Mouse (Mus musculus) v-Abl transformed pro-B cells (cell line): Measurements from ENCODE around the gene Gja10.

Experiments
- in situ Hi-C, 2 experiments: fragments of 400-800 bp; cut with MboI; formaldehyde crosslinking; loops; one replicate each; pipeline ENCODE4 v1.15.1; 2025; ENCODE audit not compliant: unreplicated experiment in 2 of 2

The Gja10 gene

DNA sequence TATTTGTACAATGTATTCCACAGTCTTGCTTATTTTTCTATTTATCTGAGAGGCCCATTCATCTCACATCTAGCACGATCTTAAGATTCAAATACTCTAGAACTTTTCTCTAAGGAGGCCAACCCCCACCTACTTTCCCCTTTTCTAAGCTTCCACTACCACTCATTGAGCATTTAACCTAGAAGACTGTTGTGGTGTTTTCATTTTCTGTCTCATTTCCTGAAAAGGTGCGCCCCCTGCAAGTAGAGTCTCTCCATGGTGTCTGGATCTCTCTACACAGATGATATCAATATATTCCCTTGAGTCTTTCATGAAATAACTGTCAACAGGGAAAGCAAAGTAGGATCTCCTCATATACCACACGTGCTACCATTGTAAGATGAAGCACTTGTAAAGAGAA is at the start of gene Gja10:
TSS of gene Gja10 (minus strand) at position 101 of the 400 bp plus-strand sequence.
- in situ Hi-C loops, result no loop called here

DNA sequence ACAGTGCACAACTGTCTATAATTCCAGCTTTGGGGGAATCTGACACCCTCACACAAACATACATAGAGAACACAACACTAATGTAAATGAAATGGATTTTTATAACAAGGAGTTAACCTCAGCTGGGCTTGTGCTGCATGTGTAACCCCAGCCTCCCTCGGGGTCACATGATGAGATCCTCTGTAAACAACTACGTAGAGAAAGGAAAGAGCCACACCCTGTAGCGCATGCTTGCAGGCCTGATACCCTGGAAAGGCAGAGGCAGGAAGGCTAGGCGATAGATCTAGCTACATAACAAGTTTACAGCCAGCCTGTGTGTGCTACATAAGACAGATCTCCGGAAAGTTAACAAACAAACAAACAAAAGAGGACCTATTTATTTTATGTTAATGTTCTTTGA is 49.1 kb upstream of the Gja10 start:
- in situ Hi-C loops, result no loop called here

DNA sequence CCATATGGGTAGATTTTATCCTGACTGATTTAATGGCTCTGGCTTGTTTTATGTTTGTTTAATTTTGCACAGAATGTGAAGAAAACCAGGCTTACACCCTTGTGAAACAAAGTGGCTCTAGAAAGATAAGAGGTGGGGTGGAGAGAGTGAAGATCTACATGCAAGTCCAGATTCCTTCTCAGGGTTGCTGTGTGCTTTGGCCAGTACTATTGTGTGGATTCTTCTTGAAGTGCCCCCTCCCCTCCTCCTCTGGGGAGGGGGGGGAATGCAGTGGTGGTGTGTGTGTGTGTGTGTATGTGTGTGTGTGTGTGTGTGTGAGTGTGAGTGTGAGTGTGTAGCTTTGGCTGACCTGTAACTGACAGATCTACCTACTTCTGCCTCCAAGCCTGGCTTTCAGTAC is 19.1 kb upstream of the Gja10 start:
- in situ Hi-C loops, result no loop called here

DNA sequence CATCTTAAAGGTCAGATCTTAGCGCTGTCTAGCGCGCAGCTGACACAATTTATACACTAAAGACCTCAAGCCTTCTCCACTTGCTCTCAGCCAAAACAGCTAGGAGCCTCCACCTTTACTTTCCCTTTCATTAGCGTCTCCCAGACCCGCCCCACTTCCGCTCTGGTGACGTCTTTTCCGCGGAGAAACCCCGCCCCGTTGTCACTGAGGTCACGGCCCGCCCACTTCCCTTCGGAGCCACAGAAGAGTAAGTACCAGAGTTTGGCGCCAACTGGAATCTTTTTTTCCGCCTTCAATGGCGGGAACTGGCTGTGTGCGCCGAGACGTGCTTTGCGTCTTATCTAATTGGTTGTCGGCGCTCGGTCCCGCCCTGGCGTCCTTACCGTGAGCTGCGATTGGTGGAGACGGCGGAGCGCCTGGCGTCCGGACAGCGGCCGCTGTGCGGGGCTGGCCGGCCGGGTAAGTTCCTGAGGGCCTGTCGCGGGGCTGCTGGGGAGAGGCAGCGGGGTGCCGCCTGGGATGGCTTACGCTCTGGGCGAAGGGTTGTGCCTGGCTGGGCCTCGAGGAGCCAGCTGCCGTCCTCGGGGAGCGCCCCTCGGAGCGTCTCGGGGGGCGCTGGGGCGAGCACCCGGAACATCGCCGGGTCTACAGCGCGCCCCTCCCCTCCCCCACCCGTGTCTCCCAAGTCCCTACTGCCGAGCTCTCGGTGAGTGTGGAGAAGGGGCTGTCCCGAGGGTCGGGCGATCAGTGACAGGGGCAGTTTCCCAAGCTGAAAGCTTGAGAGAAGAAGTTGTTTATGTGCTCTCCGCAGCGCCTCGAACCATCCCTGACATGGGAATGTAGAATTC is 12.7 kb upstream of the Gja10 start, which contains the start of gene Casp8ap2:
TSS of gene Casp8ap2 (plus strand) at position 418 of the 848 bp plus-strand sequence.
- in situ Hi-C loops, result no loop called here

DNA sequence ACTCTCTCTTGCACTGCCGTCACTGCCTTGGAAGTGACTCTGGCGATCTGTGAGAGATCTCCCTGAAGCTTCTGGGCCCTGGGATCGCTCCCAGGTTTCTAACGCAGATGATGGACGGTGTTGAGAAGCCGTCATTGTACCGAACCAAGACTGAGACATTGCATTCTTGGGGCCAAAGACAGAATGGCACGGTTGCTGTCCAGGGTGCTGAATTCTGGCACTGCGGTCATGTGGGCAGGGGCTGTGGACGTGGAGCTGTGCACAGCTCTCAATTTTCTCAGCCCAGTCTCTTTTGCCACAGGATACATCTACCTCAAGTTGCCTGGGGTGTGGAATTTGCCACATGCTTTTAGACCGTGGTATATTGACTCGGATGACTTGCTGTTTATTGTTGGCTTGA is 1.4 kb downstream of the Gja10 start:
- in situ Hi-C loops, result no loop called here

DNA sequence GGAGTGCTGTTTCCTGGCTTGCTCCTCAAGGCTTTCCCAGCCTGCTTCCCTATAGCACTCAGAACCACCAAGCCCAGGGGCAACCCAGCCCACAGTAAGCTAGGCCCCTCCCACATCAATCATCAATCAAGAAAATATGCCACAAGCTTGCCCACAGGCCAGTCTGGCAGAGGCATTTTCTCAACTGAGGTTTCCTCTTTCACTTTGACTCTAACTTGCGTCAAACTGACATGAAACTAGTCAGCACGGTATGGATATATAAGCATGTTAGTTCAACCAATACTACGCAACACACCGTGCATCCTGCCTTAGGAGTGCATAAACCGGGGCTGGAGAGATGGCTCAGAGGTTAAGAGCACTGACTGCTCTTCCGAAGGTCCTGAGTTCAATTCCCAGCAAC is 14.3 kb downstream of the Gja10 start:
- in situ Hi-C loops, result loop anchor here (5.0 to 10.0 kb wide), 3 partner anchors 364 to 707 kb away; partner anchors contain the start of genes Ankrd6 (in 2 of the 2) and Pnrc1 (in 1 of the 2)

DNA sequence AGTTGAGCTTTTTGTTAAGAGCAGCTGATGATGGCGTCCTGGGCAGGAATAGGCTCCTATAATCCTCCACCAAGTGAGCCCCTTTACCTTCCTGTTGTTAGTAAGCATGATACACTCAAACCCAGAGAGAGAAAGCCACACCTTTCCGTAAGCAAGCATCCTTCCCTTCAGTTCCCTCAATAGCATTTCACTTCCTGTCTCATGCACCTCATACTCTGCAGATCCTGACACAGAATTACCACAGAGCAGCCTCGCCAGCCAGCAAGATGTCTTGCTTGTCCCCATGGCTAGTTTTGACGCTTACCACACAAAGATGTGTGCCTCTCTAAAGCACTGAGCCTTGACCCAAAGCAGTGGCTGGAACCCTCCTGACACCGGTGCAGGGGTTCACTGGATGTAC is 15.0 kb downstream of the Gja10 start:
- in situ Hi-C loops, result loop anchor here (5.0 to 10.0 kb wide), 3 partner anchors 365 to 707 kb away; partner anchors contain the start of genes Ankrd6 (in 2 of the 2) and Pnrc1 (in 1 of the 2)

DNA sequence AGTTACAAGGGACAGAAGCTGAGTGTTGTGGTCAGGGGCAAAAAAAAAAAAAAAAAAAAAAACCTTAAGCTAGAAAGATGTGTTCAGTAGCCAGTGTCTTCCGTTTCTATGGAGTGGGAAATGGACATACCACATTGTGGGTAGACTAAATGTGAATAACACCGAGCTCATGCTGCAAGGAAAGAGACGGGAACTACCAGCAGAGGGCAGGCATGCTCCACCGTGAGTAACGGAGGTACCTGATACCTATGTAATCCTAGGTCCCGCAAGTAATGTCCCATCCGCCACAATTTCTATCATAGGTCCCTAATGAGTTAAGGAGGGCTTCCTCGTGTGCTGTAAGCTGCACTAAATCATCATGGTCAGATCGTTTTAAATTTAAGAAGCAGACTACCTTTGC is 16.0 kb downstream of the Gja10 start:
- in situ Hi-C loops, result loop anchor here (5.0 to 10.0 kb wide), 3 partner anchors 366 to 708 kb away; partner anchors contain the start of genes Ankrd6 (in 2 of the 2) and Pnrc1 (in 1 of the 2)

DNA sequence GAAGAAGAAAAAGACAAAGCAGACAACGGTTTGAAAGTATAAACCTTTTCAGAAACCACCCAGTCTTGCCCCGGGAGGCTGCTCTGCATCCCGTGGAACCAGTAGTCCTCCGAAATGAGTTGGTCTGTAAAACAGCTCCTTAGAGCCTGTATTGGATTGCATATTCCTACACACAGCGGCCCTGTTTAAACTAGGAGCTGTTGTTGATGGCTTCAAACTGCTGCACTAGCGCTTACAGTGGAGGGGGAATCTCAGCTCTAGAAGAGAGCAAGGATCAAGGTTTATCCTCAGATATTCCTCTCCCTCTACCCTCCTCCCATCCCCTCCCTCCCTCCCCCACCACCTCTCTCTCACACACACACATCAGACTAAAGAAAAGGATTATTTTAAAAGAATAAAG is 18.4 kb downstream of the Gja10 start:
- in situ Hi-C loops, result loop anchor here in 1 of 2 experiments (10.0 kb wide), 1 partner anchor 711 kb away; the partner anchor contains the start of gene Pnrc1

DNA sequence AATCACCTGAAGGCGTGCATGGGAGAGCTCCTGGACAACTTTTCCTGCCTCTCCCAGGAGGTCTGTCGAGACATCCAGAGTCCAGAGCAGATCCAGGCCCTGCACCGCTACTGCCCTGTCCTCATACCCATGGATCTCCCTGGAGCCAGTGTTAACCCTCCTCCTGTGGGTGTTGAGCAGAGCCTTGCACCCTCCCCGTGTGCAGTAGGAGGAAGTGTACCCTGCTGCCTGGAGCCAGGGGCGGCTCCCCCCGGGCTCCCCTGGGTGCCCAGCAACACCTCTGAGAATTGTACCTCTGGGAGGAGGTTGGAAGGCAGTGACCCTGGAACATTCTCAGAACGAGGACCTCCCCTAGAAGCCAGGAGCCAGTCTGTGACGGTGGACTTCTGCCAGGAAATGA is 22.7 kb downstream of the Gja10 start:
- in situ Hi-C loops, result loop anchor here (10.0 kb wide), 2 partner anchors 525 to 715 kb away; partner anchors contain the start of gene Pnrc1 (in 1 of the 2)

DNA sequence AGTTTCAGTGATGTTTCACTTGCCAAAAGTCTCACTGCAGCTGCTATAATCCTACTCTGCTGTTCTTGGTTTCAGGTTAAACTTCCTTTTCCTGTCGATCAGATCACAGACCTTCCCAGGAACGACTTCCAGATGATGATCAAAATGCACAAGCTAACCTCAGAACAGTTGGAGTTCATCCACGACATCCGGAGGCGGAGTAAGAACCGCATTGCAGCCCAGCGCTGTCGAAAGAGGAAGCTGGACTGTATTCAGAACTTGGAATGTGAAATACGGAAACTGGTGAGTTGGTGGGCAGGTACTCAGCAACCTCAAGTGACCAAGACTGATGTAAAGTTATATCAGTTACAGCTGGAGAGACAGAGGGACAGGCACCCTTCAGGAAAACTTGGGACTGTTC is 27.4 kb downstream of the Gja10 start:
- in situ Hi-C loops, result loop anchor here in 1 of 2 experiments (10.0 kb wide), 1 partner anchor 520 kb away; no protein-coding TSS in a partner anchor

DNA sequence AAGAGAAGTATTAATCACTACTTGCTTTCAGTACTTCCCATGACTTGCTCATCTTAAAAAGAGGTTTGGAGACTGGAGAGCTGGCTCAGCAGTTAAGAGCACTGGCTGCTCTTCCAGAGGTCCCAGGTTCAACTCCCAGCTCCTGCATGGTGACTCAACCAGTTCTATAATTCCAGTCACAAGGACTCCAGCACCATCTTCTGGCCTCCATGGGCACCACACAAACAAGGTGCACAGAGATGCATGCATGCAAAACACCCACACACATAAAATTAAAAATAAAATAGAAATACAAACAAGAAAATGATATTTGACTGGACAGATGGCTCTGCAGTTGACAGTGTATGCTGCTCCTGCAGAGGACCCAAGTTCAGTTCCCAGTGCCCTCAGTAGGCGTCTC is 28.0 kb downstream of the Gja10 start:
- in situ Hi-C loops, result loop anchor here (10.0 to 25.0 kb wide), 2 partner anchors 312 to 520 kb away; no protein-coding TSS in a partner anchor

DNA sequence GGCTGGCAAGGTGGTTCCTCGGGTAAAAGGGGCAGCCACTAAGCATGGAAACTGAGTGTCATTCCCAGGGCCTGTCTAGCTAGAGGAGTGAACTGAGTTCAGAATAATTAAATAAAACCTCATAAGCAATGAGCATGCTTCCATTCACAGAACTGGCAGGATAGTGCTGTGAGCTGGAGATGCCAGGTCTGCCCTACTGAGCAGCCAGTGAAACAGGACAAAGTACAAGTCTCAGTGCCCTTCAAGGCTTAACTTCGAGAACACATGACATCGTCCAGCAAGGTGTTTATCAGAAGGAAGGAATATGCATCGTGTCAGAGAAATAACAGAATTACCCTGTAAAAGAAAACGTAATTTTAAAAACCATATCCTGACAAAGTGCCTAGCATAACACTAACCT is 29.0 kb downstream of the Gja10 start:
- in situ Hi-C loops, result loop anchor here (10.0 to 25.0 kb wide), 2 partner anchors 311 to 519 kb away; no protein-coding TSS in a partner anchor

DNA sequence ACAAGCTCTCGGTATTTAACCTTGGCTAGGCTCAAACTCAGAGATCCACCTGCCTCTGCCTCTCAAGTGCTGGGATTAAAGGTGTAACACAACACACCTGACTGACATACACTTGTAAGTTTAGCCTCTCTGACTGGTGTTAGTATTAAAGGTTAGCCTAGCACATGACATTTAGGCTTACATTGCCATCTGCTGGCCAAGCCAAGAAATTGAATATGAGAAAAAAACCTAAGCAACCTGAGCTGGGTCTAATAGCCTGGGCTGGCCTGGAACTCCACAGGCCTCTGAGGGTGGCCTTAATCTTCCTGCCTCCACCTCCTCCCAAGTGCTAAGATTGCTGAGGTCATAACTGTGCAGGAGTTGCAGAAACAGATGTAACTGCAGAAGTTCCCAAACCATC is 30.4 kb downstream of the Gja10 start:
- in situ Hi-C loops, result loop anchor here (10.0 to 25.0 kb wide), 2 partner anchors 310 to 517 kb away; no protein-coding TSS in a partner anchor

DNA sequence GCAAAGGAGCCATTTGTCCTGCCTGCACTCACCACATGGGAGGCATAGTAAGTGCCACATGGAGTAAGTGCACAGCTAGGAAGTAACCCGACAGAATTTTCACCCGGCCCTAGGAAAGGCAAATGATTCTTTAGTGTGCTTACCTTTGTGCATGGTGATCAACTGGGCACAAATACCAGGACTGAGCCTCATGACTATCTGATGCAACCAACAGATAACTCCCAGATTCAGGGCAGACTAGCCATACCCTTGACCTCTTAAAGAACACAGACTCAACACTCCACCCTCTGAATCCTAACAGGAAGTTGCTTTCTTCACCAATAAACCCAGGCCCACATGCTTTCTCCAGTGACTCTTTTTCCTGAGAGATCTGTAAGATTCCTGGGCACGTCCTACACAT is 31.1 kb downstream of the Gja10 start:
- in situ Hi-C loops, result loop anchor here (10.0 to 25.0 kb wide), 2 partner anchors 309 to 517 kb away; no protein-coding TSS in a partner anchor

DNA sequence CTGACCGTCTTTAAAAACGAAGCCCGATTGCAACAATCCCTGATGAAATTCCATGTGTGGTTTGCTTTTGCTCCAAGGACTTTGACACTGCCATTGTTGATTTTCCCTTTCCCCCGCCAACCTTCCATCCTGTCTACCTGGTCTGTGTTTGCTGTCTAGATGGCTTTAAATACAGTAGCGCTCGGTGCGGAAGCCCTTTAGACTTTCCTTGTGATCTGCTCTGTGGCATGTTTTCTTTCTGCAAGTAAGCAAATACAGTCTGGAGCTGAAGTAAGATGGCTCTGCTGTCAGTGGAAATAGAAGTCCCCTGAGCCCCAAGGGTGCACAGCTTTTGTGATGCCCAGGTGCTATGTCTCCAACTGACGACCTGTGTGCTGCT is 31.6 kb downstream of the Gja10 start:
- in situ Hi-C loops, result loop anchor here (10.0 to 25.0 kb wide), 2 partner anchors 309 to 516 kb away; no protein-coding TSS in a partner anchor

DNA sequence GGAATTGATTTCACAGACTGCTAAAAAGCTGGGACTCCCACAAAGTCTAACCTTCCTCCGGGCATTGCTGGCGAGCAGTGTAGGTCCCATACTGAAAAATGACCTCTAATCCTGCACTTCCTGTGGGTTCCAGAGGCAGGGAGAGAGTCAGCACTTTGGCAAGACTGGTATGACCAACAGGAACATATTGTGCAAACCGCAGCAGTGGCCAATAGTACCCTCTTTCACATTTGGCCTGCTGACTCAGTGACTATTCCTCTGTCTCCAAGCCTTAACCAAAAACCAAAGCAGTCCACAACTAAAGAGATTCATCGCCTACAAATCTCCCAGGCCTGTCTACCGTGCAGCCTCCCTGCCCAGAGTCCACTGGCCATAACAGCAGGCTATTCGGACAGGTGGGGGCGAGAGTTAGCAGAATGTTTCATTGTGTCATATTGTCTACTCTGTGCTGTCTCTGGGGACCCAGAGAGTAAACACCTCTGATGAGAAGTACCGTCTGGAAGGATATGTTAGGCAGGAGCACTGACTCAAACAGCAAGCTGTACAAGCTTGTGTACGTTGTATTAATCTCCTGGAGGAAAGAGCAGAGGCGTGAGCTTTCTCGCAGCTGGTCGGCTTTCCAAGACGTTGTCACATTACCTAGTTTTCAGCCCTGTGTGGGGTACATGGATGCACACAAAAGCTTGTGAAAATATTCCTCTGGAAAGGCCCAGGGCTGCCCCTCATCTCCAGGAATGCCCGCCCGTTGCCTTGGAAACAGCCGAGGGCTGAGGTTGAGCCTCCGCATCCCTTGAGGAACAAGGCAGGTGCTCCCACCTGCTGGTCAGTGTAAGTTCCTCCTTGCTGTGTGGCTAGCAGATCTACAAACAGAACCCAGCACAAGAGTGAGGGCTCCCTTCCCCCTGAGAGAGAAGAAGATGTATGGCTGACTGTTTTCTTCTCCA is 32.3 kb downstream of the Gja10 start:
- in situ Hi-C loops, result loop anchor here (5.0 to 25.0 kb wide), 3 partner anchors 308 to 515 kb away; no protein-coding TSS in a partner anchor

DNA sequence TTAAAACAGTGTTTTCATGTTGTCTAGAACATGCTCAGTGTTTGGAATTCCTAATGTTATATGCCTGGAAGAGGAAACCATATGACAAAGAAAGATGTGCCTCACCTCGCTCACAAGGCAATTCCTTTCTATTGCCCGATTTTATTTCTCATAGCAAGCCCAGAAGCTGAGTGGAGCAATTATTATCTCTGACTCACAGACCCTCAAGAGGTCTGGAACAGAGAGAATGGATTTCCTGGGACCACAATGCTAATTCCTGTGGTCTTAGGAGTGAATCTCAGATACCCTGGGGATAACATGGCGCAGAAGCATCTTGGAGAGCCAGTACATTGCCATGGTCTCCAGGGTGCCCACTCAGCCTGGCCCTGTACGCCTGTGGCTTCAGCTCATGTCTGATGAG is 33.5 kb downstream of the Gja10 start:
- in situ Hi-C loops, result loop anchor here in 1 of 2 experiments (5.0 to 25.0 kb wide), 2 partner anchors 307 to 512 kb away; no protein-coding TSS in a partner anchor

DNA sequence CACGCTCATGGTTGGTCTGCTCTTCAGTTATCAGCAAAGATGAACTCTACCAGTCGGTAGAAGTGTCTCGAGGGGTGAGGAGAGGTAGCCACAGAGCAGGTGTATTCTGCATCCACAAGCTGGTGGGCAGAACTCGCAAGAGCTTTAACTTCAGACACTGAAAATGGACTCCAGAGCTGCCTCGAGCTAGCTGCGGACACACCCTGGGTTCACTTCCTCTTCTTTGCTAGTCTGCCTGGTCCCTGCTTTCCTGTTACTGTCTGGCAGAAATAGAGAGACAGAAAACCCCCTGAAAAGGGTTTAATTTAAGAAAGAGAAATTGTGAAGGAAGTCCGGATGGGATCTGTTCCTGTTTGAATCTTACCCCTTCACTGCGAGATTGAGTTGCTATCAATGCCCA is 37.6 kb downstream of the Gja10 start:
- in situ Hi-C loops, result loop anchor here in 1 of 2 experiments (5.0 to 25.0 kb wide), 3 partner anchors 303 to 508 kb away; no protein-coding TSS in a partner anchor

DNA sequence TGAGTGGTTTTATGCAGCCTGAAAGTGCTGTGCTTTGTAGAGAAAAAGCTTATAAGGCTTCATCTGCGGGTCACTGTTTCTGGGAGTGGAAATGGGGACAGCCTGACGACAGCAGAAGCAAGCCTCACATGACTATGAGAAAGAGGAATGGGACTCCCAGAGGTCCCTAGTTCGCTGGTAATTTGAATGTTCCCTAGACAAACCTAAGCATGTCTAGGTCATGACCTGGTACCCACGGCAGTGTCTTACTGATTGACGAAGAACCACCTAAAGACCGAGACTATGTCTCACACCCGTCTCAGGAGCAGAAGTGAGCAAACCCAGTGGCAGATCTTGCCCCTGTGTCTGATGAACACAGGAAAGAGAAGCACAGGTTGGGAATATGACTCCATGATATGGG is 38.1 kb downstream of the Gja10 start:
- in situ Hi-C loops, result loop anchor here in 1 of 2 experiments (5.0 to 25.0 kb wide), 2 partner anchors 302 to 417 kb away; no protein-coding TSS in a partner anchor
